Mouse (Mus musculus) cerebellum, adult (tissue): ENCODE measurements around the gene Tmem92.

ENCODE experiments used
- ATAC-seq: cut with Nextera tagmentation; 2 replicates; pipeline ENCODE4 v1.9.2; 2017; ENCODE audit warnings: mild to moderate bottlenecking, moderate library complexity, mixed read lengths; ENCODE audit not compliant: insufficient number of reproducible peaks, low FRiP score, low TSS enrichment

Gene Tmem92

DNA sequence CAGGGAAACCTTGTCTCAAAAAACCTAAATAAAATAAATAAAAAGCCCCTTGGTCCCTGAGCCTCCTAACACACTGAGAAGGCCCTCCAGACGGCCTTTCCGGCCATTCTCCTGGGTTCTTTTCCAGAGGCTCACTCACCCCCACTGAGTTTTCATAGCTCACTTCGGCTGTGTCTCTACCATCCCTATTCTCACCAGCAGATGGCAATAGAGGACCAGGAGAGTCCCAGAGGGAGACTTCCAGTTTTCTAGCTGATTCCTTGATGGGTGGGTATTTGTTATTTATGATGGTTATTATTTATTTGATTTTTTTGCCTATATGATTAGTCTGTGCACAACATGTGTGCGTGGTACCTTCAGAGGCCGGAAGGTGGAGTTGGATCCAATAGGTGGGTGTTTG, 52.2 kb downstream of the Tmem92 start:
- ATAC-seq = no peak

DNA sequence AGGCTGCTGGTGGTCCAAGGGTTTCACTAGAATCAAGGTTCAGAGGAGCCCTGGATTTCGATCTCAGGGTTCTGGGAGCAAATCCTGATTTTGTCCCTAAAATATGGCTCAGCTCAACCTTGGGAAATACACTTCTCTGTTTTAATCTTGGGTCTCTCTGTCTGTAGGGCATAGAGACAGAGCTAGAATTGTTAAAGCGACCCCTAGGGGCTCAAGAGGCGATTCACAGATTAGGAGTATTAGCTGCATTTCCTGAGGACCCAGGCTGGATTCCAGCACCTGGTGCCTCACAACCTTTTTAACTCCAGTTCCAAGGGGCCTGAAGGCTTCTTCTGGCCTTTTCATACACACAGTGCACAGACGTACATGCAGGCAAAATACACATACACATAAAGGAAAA, 52.9 kb downstream of the Tmem92 start:
- ATAC-seq = no peak

DNA sequence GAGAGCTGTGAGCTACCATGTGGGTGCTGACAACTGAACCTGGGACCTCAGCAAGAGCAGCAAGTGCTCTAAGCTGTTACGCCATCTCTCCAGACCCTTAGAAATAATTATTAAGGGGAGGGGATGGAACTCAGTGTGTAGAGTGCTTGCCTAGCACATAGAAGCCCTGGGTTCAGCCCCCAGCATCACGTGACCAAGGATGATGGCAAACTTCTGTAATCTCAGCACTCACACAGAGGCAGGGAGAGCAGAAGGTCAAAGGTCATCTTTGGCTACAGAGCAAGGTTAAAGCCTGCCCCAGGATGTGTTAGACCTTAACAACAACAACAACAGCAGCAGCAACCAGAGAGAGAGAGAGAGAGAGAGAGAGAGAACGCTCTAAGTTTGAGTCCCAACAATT, 54.0 kb downstream of the Tmem92 start:
- ATAC-seq = no peak

DNA sequence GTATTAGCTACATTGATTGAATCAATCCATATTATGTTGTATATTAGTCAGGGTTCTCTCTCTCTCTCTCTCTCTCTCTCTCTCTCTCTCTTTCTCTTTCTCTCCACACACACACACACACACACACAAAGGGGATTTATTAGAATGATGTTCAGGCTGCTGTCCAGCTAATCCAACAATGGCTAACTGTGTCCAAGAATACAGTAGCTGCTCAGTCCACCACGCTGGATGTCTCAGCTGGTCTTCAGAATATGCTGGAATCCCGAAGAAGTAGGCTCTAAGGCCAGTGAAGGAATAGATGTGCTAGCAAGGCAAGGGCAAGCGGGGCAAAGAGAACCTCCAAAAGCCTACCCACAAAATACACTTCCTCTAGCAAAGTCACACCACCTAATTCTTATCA, 55.2 kb downstream of the Tmem92 start:
- ATAC-seq = no peak
